Mouse (Mus musculus) cerebellum, adult 11-12 months (tissue): ENCODE results near the gene Mical3.

ENCODE experiments used
- DNase-seq: peaks from one replicate; pipeline ENCODE4 v3.0.0; 2022

The Mical3 gene

GRCm38 (mm10) chr6:121108075-121108474 is 22.7 kb downstream of the Mical3 start:
- no peak for DNase-seq

- DNase-seq = peak; percentile 71
Measured at GRCm38 (mm10) chr6:121106711-121107405, 23.9 kb downstream of the Mical3 start.

DNA sequence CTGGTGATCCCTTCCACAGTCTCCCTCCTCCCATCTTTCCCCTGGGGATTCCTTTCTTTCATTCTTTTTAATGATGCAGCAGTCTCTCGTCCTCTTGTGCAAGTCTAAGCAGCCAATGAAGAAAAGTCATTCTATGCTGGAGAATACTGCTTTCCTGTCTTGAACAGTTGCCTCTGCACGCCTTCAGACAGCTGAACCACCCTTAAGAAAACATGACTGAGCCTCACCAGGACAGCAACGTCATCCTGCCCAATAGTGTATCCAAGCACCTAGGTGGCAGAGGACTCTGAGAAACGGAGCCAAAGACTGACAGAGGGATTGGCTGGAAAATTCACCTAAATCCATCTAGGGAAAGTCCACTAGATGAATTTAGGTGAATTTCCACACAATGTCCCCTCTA is 25.1 kb downstream of the Mical3 start:
- DNase-seq = no peak

DNA sequence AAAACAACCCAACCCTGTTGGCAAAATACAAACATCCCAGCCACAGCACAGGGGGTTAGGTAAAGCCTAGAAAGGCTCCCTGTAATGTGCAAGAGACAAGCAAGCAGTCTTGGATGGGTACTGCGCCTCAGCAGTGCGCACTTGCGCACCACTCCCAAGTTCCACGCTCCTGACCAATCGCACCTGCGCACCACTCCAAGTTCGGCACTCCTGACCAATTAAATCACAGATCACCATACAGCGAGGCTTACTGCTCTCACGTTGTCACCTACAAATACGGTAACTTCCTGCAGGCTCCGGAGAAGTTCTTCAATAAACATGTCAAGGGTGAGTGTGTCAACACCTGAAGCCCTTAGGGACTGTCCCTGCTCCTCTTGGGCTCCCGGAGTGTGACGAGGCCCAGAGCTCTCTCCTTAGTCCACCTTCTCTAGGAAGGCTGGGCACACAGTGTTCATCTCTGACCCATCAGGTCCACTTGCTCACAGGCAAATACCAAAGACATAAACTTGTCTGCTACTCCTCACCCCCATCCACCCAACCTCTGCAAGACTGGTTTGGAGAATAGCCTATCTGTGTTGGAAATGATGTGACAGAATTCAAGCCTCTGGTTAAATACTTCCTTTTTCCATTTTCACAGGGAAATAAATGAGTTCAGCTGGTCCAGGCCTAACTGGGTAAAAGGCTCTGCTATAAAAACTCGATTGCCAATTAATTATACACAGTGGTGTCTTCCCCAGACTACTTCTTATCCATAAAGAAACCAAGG is 27.2 kb downstream of the Mical3 start:
- DNase-seq = no peak

DNA sequence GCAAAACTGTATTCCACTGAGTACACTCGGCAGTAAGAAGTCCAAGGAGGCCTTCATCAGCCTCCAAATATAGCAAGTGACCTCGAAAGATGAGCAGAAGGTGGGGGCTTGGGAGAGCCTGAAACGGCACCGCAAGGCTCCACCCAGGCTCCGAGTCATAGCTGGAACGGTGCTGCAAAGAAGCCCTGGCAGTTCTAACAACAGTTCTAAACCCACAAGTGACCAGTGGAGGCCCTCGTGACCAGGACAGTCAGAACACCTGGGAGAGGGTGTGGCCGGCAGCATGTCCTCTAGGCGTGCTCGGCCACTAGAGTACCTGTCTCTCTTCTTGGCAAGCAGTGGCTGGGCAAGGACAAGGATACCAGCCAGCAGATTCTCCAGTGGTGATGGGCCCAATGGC is 27.9 kb downstream of the Mical3 start:
- no peak for DNase-seq

DNA sequence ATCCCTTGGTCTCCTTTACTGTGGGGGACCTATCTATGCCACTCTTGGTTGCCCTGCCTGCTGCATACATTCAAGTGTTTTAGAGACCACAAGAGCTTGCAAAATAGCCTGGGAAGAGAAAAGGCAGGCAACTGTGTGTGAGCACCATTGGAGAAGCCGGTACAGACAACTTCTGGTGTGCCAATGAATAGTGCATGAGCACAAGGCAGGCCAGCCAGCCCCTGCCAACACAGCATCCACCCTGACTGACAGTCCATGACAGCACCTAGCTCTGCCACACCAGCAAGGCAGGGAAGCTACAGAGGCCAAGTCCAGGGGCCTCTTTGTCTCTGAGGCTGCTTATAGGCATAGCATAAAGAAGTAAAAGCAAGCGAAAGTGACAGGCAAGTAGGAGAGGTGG is 28.7 kb downstream of the Mical3 start:
- no peak for DNase-seq

DNA sequence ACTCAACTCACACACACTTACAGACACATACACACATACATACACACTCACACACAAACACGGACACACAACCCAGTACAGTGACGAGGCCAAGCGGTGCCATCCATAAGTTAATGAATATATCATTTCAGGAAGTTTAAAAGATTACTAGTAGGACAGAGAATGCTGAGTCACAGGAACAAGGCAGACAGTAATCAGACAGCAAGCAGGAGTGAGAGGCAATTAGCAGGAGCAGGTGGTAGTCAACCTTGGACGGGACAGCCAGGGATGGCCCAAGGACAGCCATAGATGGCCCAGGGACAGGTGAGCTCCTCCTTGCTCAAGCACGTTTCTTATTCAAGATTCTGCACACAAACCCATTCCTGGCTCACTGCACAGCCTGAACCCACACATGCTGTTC is 29.6 kb downstream of the Mical3 start:
- no peak for DNase-seq

DNA sequence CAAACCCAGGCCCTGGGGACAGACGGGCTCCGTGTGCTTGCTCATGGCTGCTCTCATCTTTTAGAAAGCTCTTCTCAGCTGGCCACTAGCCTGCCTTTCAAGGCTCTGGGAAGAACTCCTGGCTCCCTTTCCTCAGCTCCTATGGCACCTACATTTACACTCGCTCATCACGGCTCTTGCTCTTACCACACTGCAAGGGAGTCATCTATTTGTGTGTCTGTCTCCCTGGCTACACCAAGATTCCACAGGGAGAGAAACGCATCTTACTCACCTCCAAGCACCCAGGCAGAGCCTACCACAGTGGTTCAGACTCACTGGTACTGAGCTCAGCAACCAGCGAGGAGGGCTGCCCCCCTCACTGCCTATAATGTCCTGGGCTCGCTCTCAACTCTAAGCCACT is 31.0 kb downstream of the Mical3 start:
- DNase-seq = no peak

GRCm38 (mm10) chr6:121099228-121099608 is 31.6 kb downstream of the Mical3 start:
- no peak for DNase-seq

DNA sequence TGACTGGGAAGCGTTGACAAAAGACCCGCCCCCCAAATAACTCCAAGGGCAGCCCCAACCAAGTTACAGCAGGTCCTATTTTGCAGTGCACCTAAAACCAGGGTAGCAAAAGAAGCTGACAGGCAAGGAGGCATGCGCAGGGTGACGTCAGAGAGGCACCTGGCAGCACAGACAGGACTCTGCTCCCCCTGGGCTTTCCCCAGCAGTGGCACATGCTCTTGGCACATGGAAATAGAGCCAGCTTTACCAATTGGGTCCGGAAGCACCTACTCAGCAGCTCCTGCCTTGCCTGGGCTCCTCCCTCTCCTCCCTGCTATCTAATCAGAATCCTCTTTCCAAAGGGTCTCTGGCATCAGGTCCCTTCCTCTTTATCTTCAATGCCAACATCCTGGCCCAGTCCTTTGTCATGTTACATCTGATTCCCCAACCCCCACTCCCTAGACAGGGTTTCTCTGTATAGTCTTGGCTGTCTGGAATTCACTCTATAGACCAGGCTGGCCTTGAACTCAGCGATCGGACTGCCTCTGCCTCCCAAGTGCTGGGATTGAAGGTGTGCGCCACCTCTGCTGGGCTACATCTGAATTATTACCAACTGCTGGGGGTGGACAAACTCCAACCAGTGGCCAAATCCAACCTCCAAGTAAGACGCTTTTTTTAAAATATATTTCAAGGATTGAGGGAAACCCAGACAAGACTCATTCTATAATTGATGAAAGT is 32.1 kb downstream of the Mical3 start:
- DNase-seq = peak; percentile 78

- DNase-seq = no peak
Measured at GRCm38 (mm10) chr6:121098109-121098508, 32.7 kb downstream of the Mical3 start.

- no peak for DNase-seq
Measured at GRCm38 (mm10) chr6:121096862-121097261, 33.9 kb downstream of the Mical3 start.

DNA sequence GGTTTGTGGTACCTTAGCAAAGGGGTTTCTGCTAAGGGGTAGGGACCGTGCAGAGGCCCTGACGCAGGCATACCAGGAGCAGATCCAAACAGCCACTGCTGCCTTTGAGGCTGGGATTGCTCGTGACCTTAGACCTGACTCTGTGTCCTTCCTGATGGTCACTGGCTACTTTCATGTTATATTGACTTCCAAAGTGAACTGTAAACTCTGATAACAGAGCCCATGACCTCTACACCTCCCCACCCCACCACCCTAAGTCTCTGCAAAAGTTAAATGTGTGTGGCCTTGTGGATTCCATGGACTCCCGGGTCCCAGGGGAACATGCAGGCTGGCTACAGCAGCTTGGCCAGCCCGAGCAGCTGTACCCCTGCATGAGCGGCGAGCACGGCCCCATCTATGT is 34.4 kb downstream of the Mical3 start:
- DNase-seq = no peak

GRCm38 (mm10) chr6:121093662-121094408 is 37.0 kb downstream of the Mical3 start:
- DNase-seq = no peak

- DNase-seq = no peak
Measured at GRCm38 (mm10) chr6:121090786-121091185, 40.0 kb downstream of the Mical3 start.

GRCm38 (mm10) chr6:121087586-121088245 is 43.1 kb downstream of the Mical3 start:
- DNase-seq = peak; percentile 87

- no peak for DNase-seq
Measured at GRCm38 (mm10) chr6:121087127-121087526, 43.7 kb downstream of the Mical3 start.

DNA sequence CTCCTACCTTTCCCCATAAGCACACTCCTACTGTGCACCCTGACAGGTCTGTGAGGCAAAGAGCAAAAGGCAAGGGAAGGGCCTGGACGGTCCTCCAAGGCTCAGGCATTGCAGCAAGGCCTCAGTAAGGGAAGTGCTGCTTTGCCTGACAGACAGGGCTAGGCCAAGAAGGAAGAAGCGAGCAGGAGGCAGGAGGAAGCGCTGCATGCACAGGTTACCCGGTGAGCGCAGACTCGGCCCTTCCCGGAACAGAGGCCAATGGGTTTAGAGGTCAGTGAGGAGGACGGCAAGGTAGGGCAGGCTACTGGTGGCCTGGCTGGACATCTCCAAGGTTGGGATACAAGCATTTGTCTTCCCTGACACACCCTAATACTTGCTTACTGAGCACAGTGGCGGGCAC is 44.6 kb downstream of the Mical3 start:
- DNase-seq = no peak

- no peak for DNase-seq
Measured at GRCm38 (mm10) chr6:121084050-121084480, 46.7 kb downstream of the Mical3 start.

- DNase-seq = no peak
Measured at GRCm38 (mm10) chr6:121082094-121082473, 48.7 kb downstream of the Mical3 start.

DNA sequence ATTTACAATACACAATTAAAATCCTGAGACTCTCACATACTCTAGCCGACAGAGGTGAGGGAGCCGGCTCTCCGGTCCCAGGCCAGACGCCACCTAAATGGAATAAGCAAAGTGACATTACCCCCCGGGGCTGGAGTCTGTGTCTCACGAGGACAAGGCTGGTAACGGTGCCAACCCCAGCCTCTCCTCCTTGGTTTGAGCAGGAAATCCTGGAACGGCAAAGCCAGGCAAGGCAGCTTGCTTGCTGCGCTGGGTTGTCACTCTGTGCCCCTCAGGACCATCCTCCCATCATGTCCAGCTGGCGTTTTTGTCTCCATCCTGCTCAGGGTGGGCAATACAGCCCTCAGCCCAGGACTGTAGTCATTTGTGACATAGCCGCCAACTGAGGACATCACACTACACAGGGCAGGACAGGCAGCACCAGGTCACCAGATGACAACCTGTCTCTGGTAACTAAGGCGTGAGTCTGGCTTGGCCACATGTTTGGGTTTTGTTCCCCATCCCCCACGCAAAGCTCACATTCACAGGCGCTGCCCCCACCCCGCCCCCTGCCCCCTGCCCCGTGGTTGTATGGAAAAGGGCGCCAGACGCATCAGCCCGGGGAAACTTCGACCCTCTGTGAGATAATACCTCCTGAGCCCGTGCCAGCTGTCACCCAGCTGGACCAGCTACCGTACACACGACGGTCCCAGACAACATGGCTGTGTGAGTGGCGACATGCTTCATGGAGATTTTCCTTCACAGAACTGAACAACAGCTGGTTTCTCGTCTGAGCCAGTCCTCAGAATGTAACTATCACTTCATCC is 49.3 kb downstream of the Mical3 start:
- DNase-seq = no peak

DNA sequence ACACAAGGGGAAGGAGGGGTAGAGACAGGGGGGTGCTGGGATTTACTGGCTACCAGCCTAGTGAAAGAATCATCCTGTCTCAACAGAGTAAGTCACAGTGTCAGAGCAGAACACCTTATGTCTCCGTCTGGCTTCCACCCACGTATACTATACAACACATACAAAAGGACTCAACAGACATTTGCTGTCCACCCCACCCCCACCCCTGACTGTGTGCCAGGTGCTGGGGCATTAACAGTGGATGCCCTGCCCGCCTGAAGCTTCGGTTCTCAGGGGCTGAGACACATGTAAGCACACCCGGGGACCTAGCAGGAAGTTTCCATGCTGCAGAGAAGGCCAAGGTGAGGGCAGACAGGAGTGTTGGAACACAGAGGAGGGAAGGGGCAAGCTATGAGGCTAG is 52.6 kb downstream of the Mical3 start:
- no peak for DNase-seq
